Mouse (Mus musculus) MEL (cell line): Measurements from ENCODE around the gene Galntl6. TPM values are rescaled to one million over a fixed set of nuclear protein-coding genes. Genes with fewer than 3 reads are reported as not detected.

Experiments
- DNase-seq: peaks from one replicate; pipeline ENCODE4 v3.0.0; 2011; ENCODE audit warnings: low read depth, low spot score
- H3K27ac ChIP-seq: 2 replicates; pipeline ENCODE4 v1.5.1; 2012; ENCODE audit warnings: low read depth, mild to moderate bottlenecking, control low read depth, low read length, moderate library complexity; ENCODE audit not compliant: control insufficient read depth
- H3K27me3 ChIP-seq, 2 experiments: fragments of 150-350 bp in 1 of 2; sonication (generic) in 1 of 2; 2 replicates each; pipeline ENCODE4 v1.6.1; 2012; ENCODE audit warnings: low read length in 2 of 2, mild to moderate bottlenecking in 2 of 2, improper control_type of control experiment in 1 of 2, moderate library complexity in 1 of 2; ENCODE audit not compliant: insufficient read depth in 2 of 2, control insufficient read depth in 1 of 2
- H3K36me3 ChIP-seq, 2 experiments: 2 replicates each; pipeline ENCODE4 v1.6.1; 2012 to 2014; ENCODE audit warnings: low read length in 2 of 2, improper control_type of control experiment in 1 of 2, inconsistent platforms in 1 of 2, mild to moderate bottlenecking in 1 of 2; ENCODE audit not compliant: insufficient read depth in 2 of 2, control insufficient read depth in 1 of 2
- H3K4me1 ChIP-seq, 2 experiments: fragments of 150-350 bp in 1 of 2; sonication (generic) in 1 of 2; 2 replicates each; pipeline ENCODE4 v1.6.1; 2012; ENCODE audit warnings: low read length in 2 of 2, improper control_type of control experiment in 1 of 2, mild to moderate bottlenecking in 1 of 2; ENCODE audit not compliant: insufficient read depth in 2 of 2, control insufficient read depth in 1 of 2
- H3K4me3 ChIP-seq, 2 experiments: fragments of 150-350 bp in 1 of 2; sonication (generic) in 1 of 2; 2 replicates each; pipeline ENCODE4 v1.5.1; 2012; ENCODE audit warnings: low read depth in 2 of 2, low read length in 2 of 2, mild to moderate bottlenecking in 2 of 2, moderate library complexity in 2 of 2, control low read depth in 1 of 2, improper control_type of control experiment in 1 of 2; ENCODE audit not compliant: control insufficient read depth in 1 of 2, insufficient read depth in 1 of 2
- H3K79me2 ChIP-seq: 2 replicates; pipeline ENCODE4 v1.6.1; 2012; ENCODE audit warnings: mild to moderate bottlenecking, low read length, moderate library complexity; ENCODE audit not compliant: control insufficient read depth, poor library complexity, insufficient read depth
- H3K9ac ChIP-seq: 2 replicates; pipeline ENCODE4 v1.6.1; 2012; ENCODE audit warnings: low read depth, mild to moderate bottlenecking, control low read depth, low read length, moderate library complexity; ENCODE audit not compliant: control insufficient read depth, poor library complexity, severe bottlenecking
- H3K9me3 ChIP-seq: fragments of 150-350 bp; sonication (generic); replicated peaks from 2 replicates; pipeline ENCODE4 v1.6.1; 2012; ENCODE audit warnings: mild to moderate bottlenecking, low read length, improper control_type of control experiment, moderate library complexity; ENCODE audit not compliant: insufficient read depth
- BHLHE40 ChIP-seq: IDR thresholded peaks from 2 replicates; pipeline ENCODE4 v1.6.1; 2012; ENCODE audit warnings: low read depth, mild to moderate bottlenecking, inconsistent platforms, low read length, improper control_type of control experiment, borderline replicate concordance
- EP300 ChIP-seq, 2 experiments: IDR thresholded peaks; 2 replicates each; pipeline ENCODE4 v1.6.1; 2011; ENCODE audit warnings: improper control_type of control experiment in 2 of 2, low read length in 2 of 2, low read depth in 1 of 2, mild to moderate bottlenecking in 1 of 2
- ETS1 ChIP-seq: IDR thresholded peaks from 2 replicates; pipeline ENCODE4 v1.6.1; 2012; ENCODE audit warnings: low read depth, mild to moderate bottlenecking, inconsistent platforms, low read length, improper control_type of control experiment, moderate library complexity
- GABPA ChIP-seq: IDR thresholded peaks from 2 replicates; pipeline ENCODE4 v1.6.1; 2012; ENCODE audit warnings: low read depth, mild to moderate bottlenecking, inconsistent platforms, low read length, improper control_type of control experiment, moderate library complexity
- GATA1 ChIP-seq: IDR thresholded peaks from 2 replicates; pipeline ENCODE4 v1.6.1; 2011; ENCODE audit warnings: low read depth, low read length, improper control_type of control experiment
- JUND ChIP-seq: IDR thresholded peaks from 2 replicates; pipeline ENCODE4 v1.6.1; 2011; ENCODE audit warnings: low read depth, mild to moderate bottlenecking, improper control_type of control experiment, low read length
- KAT2A ChIP-seq: conservative IDR thresholded peaks from 2 replicates; pipeline ENCODE4 v1.6.1; 2012; ENCODE audit warnings: low read depth, low read length, improper control_type of control experiment, inconsistent platforms
- MXI1 ChIP-seq: IDR thresholded peaks from 2 replicates; pipeline ENCODE4 v1.6.1; 2011; ENCODE audit warnings: mild to moderate bottlenecking, low read depth, low read length, improper control_type of control experiment
- MYB ChIP-seq: IDR thresholded peaks from 2 replicates; pipeline ENCODE4 v1.6.1; 2011; ENCODE audit warnings: mild to moderate bottlenecking, low read depth, low read length, improper control_type of control experiment
- NELFE ChIP-seq: IDR thresholded peaks from 2 replicates; pipeline ENCODE4 v1.6.1; 2011; ENCODE audit warnings: low read depth, low read length, improper control_type of control experiment
- POLR2AphosphoS2 ChIP-seq: IDR thresholded peaks from 2 replicates; pipeline ENCODE4 v1.6.1; 2011; ENCODE audit warnings: low read length, improper control_type of control experiment
- RAD21 ChIP-seq: IDR thresholded peaks from 2 replicates; pipeline ENCODE4 v1.6.1; 2011; ENCODE audit warnings: mild to moderate bottlenecking, low read depth, low read length, improper control_type of control experiment
- SIN3A ChIP-seq: IDR thresholded peaks from 2 replicates; pipeline ENCODE4 v1.6.1; 2012; ENCODE audit warnings: low read length, improper control_type of control experiment, inconsistent platforms
- SMC3 ChIP-seq: IDR thresholded peaks from 2 replicates; pipeline ENCODE4 v1.6.1; 2011; ENCODE audit warnings: low read depth, low read length, improper control_type of control experiment
- TAL1 ChIP-seq: IDR thresholded peaks from 2 replicates; pipeline ENCODE4 v1.6.1; 2012; ENCODE audit warnings: mild to moderate bottlenecking, inconsistent platforms, low read length, moderate library complexity, mixed read lengths
- USF1 ChIP-seq: IDR thresholded peaks from 2 replicates; pipeline ENCODE4 v1.6.1; 2014; ENCODE audit warnings: low read depth, mild to moderate bottlenecking, inconsistent platforms, low read length, improper control_type of control experiment, moderate library complexity
- USF2 ChIP-seq, 2 experiments: IDR thresholded peaks; 2 replicates each; pipeline ENCODE4 v1.6.1; 2011 to 2012; ENCODE audit warnings: improper control_type of control experiment in 2 of 2, low read length in 2 of 2, borderline replicate concordance in 1 of 2, inconsistent platforms in 1 of 2, low read depth in 1 of 2, mild to moderate bottlenecking in 1 of 2; ENCODE audit not compliant: insufficient read depth in 1 of 2
- ZC3H11A ChIP-seq: IDR thresholded peaks from 2 replicates; pipeline ENCODE4 v1.6.1; 2012; ENCODE audit warnings: low read depth, mild to moderate bottlenecking, inconsistent platforms, low read length, improper control_type of control experiment
- polyA plus RNA-seq, 2 experiments: library from polyadenylated mRNA; stranded (reverse) in 1 of 2; unstranded in 1 of 2; fragments of >175 nt in 1 of 2; fragments of >200 nt in 1 of 2; gene quantifications; 2 replicates each; pipeline versions ENCODE4 v1.2.1 to v1.2.4; 2012; ENCODE audit warnings: low replicate concordance in 2 of 2, low read depth in 1 of 2; ENCODE audit not compliant: insufficient read length in 2 of 2, insufficient read depth in 1 of 2, missing spikeins in 1 of 2
- total RNA-seq: library from RNA; depleted of rRNA; stranded (reverse); fragments of 300-350 nt; gene quantifications from 2 replicates; pipeline ENCODE4 v1.2.3, GENCODE M21; 2012

Galntl6 gene
- total and polyA plus RNA-seq, 3 experiments: not detected

DNA sequence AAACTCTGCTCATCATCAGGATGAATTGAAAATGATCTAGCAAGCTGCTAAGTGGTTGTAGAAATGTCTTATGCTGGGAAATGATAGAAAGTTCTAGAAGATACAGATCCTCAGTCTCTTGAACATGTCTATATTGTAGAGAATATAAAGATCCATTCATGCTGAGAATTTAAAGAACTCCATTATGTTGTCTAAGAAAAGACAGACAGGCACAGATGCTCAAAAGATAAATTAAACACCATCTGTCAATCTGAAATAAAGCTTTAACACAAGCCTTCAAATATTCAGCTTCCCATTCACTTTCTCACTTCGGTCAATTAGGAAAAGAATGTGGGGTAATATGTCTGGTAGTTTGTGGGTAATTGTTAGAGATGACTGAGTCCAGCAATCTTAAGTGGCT, 658.8 kb downstream of the Galntl6 start:
- H3K4me3 ChIP-seq: no peak overlapping the region
- H3K79me2 ChIP-seq: no peaks in the 10 kb centered on the region
- no peaks in the 10 kb centered on the region for H3K4me1 ChIP-seq
- H3K27me3 ChIP-seq: no peaks in the 10 kb centered on the region
- no peak overlapping the region for H3K27ac ChIP-seq
- H3K36me3 ChIP-seq: no peaks in the 10 kb centered on the region
- H3K9ac ChIP-seq: no peak overlapping the region
- H3K9me3 ChIP-seq: no peaks in the 10 kb centered on the region
- no peak for DNase-seq
- TF ChIP-seq KAT2A (no peak), TAL1 (no peak), USF1 (no peak), NELFE (no peak), JUND (no peak), SIN3A (no peak), RAD21 (no peak), SMC3 (no peak), BHLHE40 (no peak), ETS1 (no peak), MXI1 (no peak), POLR2AphosphoS2 (no peak), EP300 (IDR thresholded peaks at IDR 0.05; ENCODE audit: low read depth in 1 of 2, low read length in 2 of 2) (no peak), ZC3H11A (no peak), MYB (no peak), GABPA (no peak), USF2 (IDR thresholded peaks at IDR 0.05; ENCODE audit: borderline replicate concordance in 1 of 2, insufficient read depth in 1 of 2, low read depth in 1 of 2, low read length in 2 of 2) (no peak)

DNA sequence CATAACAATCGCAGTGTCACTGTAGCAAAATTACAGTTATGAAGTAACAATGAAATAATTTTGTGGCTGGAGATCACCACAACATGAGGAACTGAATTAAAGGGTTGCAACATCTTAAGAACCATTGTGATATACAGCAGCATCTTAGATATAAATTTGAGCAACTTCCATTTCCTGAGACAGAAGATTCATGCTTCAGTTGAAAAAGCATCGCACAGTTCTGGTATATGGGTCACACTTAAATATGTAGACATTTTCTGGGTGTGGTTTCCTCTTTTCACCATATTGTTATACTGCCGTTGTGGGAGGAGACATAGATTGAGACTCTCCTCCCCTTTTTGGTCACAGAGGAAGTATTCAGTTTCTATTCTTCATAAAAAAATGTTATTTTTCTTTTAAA, 667.6 kb downstream of the Galntl6 start:
- TF ChIP-seq GATA1 (no peak), ETS1 (no peak), MYB (no peak), RAD21 (no peak)
- Histone ChIP-seq H3K9ac (no peak overlapping the region), H3K4me1 (no peaks in the 10 kb centered on the region), H3K27me3 (no peaks in the 10 kb centered on the region), H3K9me3 (no peaks in the 10 kb centered on the region), H3K4me3 (no peak overlapping the region), H3K36me3 (no peaks in the 10 kb centered on the region), H3K27ac (no peak overlapping the region), H3K79me2 (no peaks in the 10 kb centered on the region)
- DNase-seq: no peak
